Mouse (Mus musculus): Measurements from ENCODE around the gene Hbb-bh2.

GRCm38 (mm10) chr7:103844525-103845325, 4.4 kb upstream of the Hbb-bh2 start:
- TF ChIP-seq CTCF (IDR thresholded peaks at IDR 0.05) (no peak), POLR2A (IDR thresholded peaks at IDR 0.05; ENCODE audit: insufficient read depth, low read depth, low read length) (no peak)
